ENCODE assay signal across 7 mouse cellular contexts in the genomic region with DNA sequence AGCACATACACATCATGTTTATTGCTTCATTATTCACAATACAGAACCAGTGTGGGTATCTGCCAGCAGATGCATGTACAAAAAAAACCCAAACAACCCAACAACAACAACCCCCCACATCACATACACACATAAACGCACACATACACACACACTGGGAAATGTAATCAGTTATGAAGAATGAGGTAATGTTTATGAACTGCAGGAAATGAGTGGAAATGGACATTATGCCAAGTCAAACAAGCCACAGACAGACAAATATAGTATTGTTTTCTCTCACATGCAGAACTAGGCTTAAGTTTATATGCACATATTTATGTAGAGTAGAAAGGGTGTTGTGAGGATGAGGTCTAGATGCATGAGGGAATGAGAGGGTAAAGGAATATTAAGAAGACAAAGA. TPM values are rescaled to one million over a fixed set of nuclear protein-coding genes. Genes with fewer than 3 reads are reported as not detected.
DNase-seq lines count a peak whose midpoint lies in the region; ATAC-seq and TF ChIP-seq lines count a peak whose summit lies in the region.

No protein-coding gene starts in this region.

- no peak overlapping the region for H3K9ac ChIP-seq in lung, embryonic 14.5 days
- peak overlapping the region; percentile 81 for H3K9ac ChIP-seq in heart, postnatal 0 days (replicated peaks; ENCODE audit: low read depth, low read length)
- H3K9ac ChIP-seq in liver, embryonic 16.5 days (ENCODE audit: low read depth, low read length): peak overlapping the region; percentile 82
- no peak overlapping the region for H3K9ac ChIP-seq in stomach, embryonic 16.5 days (ENCODE audit: low read length)

- DNase-seq in lung, embryonic 14.5 days: peak; percentile 55
- DNase-seq in lung, postnatal 14 days: no peak
- DNase-seq in heart, postnatal 0 days (ENCODE audit: low spot score): peak; percentile 63
- no peak for DNase-seq in adrenal gland, postnatal 14 days
- DNase-seq in kidney, adult 9 months: no peak

- H3K27ac ChIP-seq in lung, embryonic 14.5 days (ENCODE audit: low read depth): peak overlapping the region; percentile 93; the same call in 1 of the 2 replicates
- peak overlapping the region; percentile 98 for H3K27ac ChIP-seq in heart, postnatal 0 days (ENCODE audit: low read depth)
- peak overlapping the region; percentile 51 for H3K27ac ChIP-seq in liver, embryonic 16.5 days (ENCODE audit: low read length)
- peak overlapping the region; percentile 65; the same call in 1 of the 2 replicates for H3K27ac ChIP-seq in stomach, embryonic 16.5 days (ENCODE audit: low read length)

- TF ChIP-seq CTCF in lung, embryonic 14.5 days (IDR thresholded peaks at IDR 0.05; ENCODE audit: low read depth): no peak
- TF ChIP-seq CTCF in heart, postnatal 0 days (IDR thresholded peaks at IDR 0.05; ENCODE audit: low read depth): no peak

- ATAC-seq in lung, embryonic 14.5 days (ENCODE audit: insufficient read depth): no peak
- ATAC-seq in heart, postnatal 0 days (ENCODE audit: insufficient read depth, low read depth): no peak
- no peak for ATAC-seq in liver, embryonic 16.5 days (ENCODE audit: low read depth)
- no peak for ATAC-seq in stomach, embryonic 16.5 days (ENCODE audit: insufficient read depth, low FRiP score)

- 24% methylated on average over 1 of the region's 1 CpGs for WGBS in lung, embryonic 14.5 days
- 45% methylated on average over 1 of the region's 1 CpGs for WGBS in heart, postnatal 0 days
- 53% methylated on average over 1 of the region's 1 CpGs for WGBS in liver, embryonic 16.5 days (ENCODE audit: insufficient replicate concordance)
- WGBS in stomach, embryonic 16.5 days: 42% methylated on average over 1 of the region's 1 CpGs

- H3K27me3 ChIP-seq in lung, embryonic 14.5 days (ENCODE audit: insufficient read depth, low read length): no peaks in the 10 kb centered on the region
- no peaks in the 10 kb centered on the region for H3K27me3 ChIP-seq in heart, postnatal 0 days (ENCODE audit: control insufficient read depth, insufficient read depth, low read length)
- no peaks in the 10 kb centered on the region for H3K27me3 ChIP-seq in liver, embryonic 16.5 days (ENCODE audit: control insufficient read depth, insufficient read depth, low read depth, low read length)
- H3K27me3 ChIP-seq in stomach, embryonic 16.5 days (ENCODE audit: control insufficient read depth, insufficient read depth, low read length): no peaks in the 10 kb centered on the region

- H3K4me3 ChIP-seq in lung, embryonic 14.5 days (ENCODE audit: low read depth, low read length): peak overlapping the region; percentile 70
- peak overlapping the region; percentile 75 for H3K4me3 ChIP-seq in heart, postnatal 0 days (ENCODE audit: low read depth, low read length)
- H3K4me3 ChIP-seq in liver, embryonic 16.5 days (ENCODE audit: low read depth, low read length): peak overlapping the region; percentile 81
- peak overlapping the region; percentile 74 for H3K4me3 ChIP-seq in stomach, embryonic 16.5 days (replicated peaks; ENCODE audit: low read length)

- peaks cover 11% of the 10 kb centered on the region; the same call in 1 of the 2 replicates for H3K36me3 ChIP-seq in lung, embryonic 14.5 days (ENCODE audit: insufficient read depth)
- peaks cover 18% of the 10 kb centered on the region for H3K36me3 ChIP-seq in heart, postnatal 0 days (replicated peaks; ENCODE audit: control insufficient read depth, insufficient read depth, low read length)
- peaks cover 7% of the 10 kb centered on the region for H3K36me3 ChIP-seq in liver, embryonic 16.5 days (ENCODE audit: control insufficient read depth, insufficient read depth)
- H3K36me3 ChIP-seq in stomach, embryonic 16.5 days (ENCODE audit: control insufficient read depth, insufficient read depth, low read length): peaks cover 8% of the 10 kb centered on the region; the same call in 1 of the 2 replicates

- peak overlapping the region; percentile 67 for H3K4me2 ChIP-seq in lung, embryonic 14.5 days
- H3K4me2 ChIP-seq in heart, postnatal 0 days (ENCODE audit: low read depth, low read length): peak overlapping the region; percentile 64
- peak overlapping the region; percentile 93 for H3K4me2 ChIP-seq in liver, embryonic 16.5 days (ENCODE audit: low read depth, low read length)
- H3K4me2 ChIP-seq in stomach, embryonic 16.5 days (ENCODE audit: low read depth, low read length): peak overlapping the region; percentile 52

- H3K4me1 ChIP-seq in lung, embryonic 14.5 days (ENCODE audit: insufficient read depth): peaks cover 7% of the 10 kb centered on the region; the same call in 1 of the 2 replicates
- peaks cover 21% of the 10 kb centered on the region for H3K4me1 ChIP-seq in heart, postnatal 0 days (ENCODE audit: control insufficient read depth, insufficient read depth)
- H3K4me1 ChIP-seq in liver, embryonic 16.5 days (ENCODE audit: control insufficient read depth, low read depth, low read length): peaks cover 25% of the 10 kb centered on the region
- H3K4me1 ChIP-seq in stomach, embryonic 16.5 days (ENCODE audit: control insufficient read depth, insufficient read depth, low read length): 0 out of 2 replicates have a peak, but pooled peaks cover 22% of the 10 kb centered on the region

- TF ChIP-seq EP300 in heart, postnatal 0 days (IDR thresholded peaks at IDR 0.05; ENCODE audit: low read depth): no peak

- H3K9me3 ChIP-seq in lung, embryonic 14.5 days (ENCODE audit: low read depth, low read length): no peaks in the 10 kb centered on the region
- no peaks in the 10 kb centered on the region for H3K9me3 ChIP-seq in heart, postnatal 0 days (replicated peaks; ENCODE audit: control insufficient read depth, low read length)
- no peaks in the 10 kb centered on the region for H3K9me3 ChIP-seq in liver, embryonic 16.5 days (replicated peaks; ENCODE audit: control insufficient read depth, low read length)
- H3K9me3 ChIP-seq in stomach, embryonic 16.5 days (replicated peaks; ENCODE audit: control insufficient read depth, low read length): no peaks in the 10 kb centered on the region

RNA-seq across cellular contexts. Expression of a gene that starts 1.2 kb away (rescaled TPM):
- polyA plus RNA-seq in lung, embryonic 14.5 days (2014; fragmentation: Nextera tagmentation; extraction: Ambion mirVana): 50.1 and 51.9 TPM in 2 replicates
- 68.1 and 76.6 TPM in 2 replicates for total RNA-seq in heart, postnatal 0 days (2014; rRNA removed; ENCODE audit: low replicate concordance)
- 67.0 and 71.4 TPM in 2 replicates for polyA plus RNA-seq in heart, postnatal 0 days (2015; fragmentation: Nextera tagmentation; extraction: Ambion mirVana)
- polyA plus RNA-seq in liver, embryonic 16.5 days (2015; fragmentation: Nextera tagmentation; extraction: Ambion mirVana): 21.8 and 22.8 TPM in 2 replicates
- polyA plus RNA-seq in stomach, embryonic 16.5 days (2015; fragmentation: Nextera tagmentation; extraction: Ambion mirVana): 55.2 and 61.7 TPM in 2 replicates
- total RNA-seq in adrenal gland, postnatal 14 days (2021): 48.3 and 50.7 TPM in 2 replicates

RNA-seq across cellular contexts. Expression of a gene that starts 36.2 kb away (rescaled TPM):
- 17.1 and 20.3 TPM in 2 replicates for polyA plus RNA-seq in lung, embryonic 14.5 days (2014; fragmentation: Nextera tagmentation; extraction: Ambion mirVana)
- 5.6 and 12.3 TPM in 2 replicates for total RNA-seq in heart, postnatal 0 days (2014; rRNA removed; ENCODE audit: low replicate concordance)
- 7.6 and 11.6 TPM in 2 replicates for polyA plus RNA-seq in heart, postnatal 0 days (2015; fragmentation: Nextera tagmentation; extraction: Ambion mirVana)
- polyA plus RNA-seq in liver, embryonic 16.5 days (2015; fragmentation: Nextera tagmentation; extraction: Ambion mirVana): 8.2 and 9.4 TPM in 2 replicates
- polyA plus RNA-seq in stomach, embryonic 16.5 days (2015; fragmentation: Nextera tagmentation; extraction: Ambion mirVana): 25.2 and 28.9 TPM in 2 replicates
- 10.0 and 10.6 TPM in 2 replicates for total RNA-seq in adrenal gland, postnatal 14 days (2021)

RNA-seq across cellular contexts. Expression of a gene that starts 59.4 kb away (rescaled TPM):
- 130 and 141 TPM in 2 replicates for polyA plus RNA-seq in lung, embryonic 14.5 days (2014; fragmentation: Nextera tagmentation; extraction: Ambion mirVana)
- total RNA-seq in heart, postnatal 0 days (2014; rRNA removed; ENCODE audit: low replicate concordance): 125 and 153 TPM in 2 replicates
- 227 and 232 TPM in 2 replicates for polyA plus RNA-seq in heart, postnatal 0 days (2015; fragmentation: Nextera tagmentation; extraction: Ambion mirVana)
- polyA plus RNA-seq in liver, embryonic 16.5 days (2015; fragmentation: Nextera tagmentation; extraction: Ambion mirVana): 242 and 244 TPM in 2 replicates
- 240 and 250 TPM in 2 replicates for polyA plus RNA-seq in stomach, embryonic 16.5 days (2015; fragmentation: Nextera tagmentation; extraction: Ambion mirVana)
- 306 and 371 TPM in 2 replicates for total RNA-seq in adrenal gland, postnatal 14 days (2021)

Comparison
In these comparisons a context has a peak if more than half of its experiments do, and no peak if none do; other contexts are left out.
1. DNase-seq: peak in lung, embryonic 14.5 days (single experiment) and heart, postnatal 0 days (single experiment); none in lung, postnatal 14 days (single experiment), adrenal gland, postnatal 14 days (single experiment) and kidney, adult 9 months (single experiment).
2. H3K9ac ChIP-seq: peak in heart, postnatal 0 days (single experiment) and liver, embryonic 16.5 days (single experiment); none in lung, embryonic 14.5 days (single experiment) and stomach, embryonic 16.5 days (single experiment).
3. Peak in every context shown above with its lines, with median percentiles within 50 percentile points of each other: H3K27ac ChIP-seq, H3K4me2 ChIP-seq and H3K4me3 ChIP-seq.